Mouse (Mus musculus) thymus, postnatal 14 days (tissue): ENCODE results near the gene Slc22a5.
A peak's percentile ranks its signal among the peaks of the same experiment; 100 is the strongest.

Experiments
- DNase-seq: peaks from one replicate; pipeline ENCODE4 v3.0.0; 2021

The Slc22a5 gene

GRCm38 (mm10) chr11:53839147-53839546 is 52.3 kb downstream of the Slc22a5 start:
- peak; percentile 76 for DNase-seq

GRCm38 (mm10) chr11:53837731-53838130 is 53.7 kb downstream of the Slc22a5 start:
- no peak for DNase-seq

GRCm38 (mm10) chr11:53835379-53836010 is 56.0 kb downstream of the Slc22a5 start:
- DNase-seq, result no peak

GRCm38 (mm10) chr11:53825409-53825808 is 66.1 kb downstream of the Slc22a5 start:
- no peak for DNase-seq

GRCm38 (mm10) chr11:53821945-53822338 is 69.5 kb downstream of the Slc22a5 start:
- DNase-seq, result no peak

- DNase-seq, result no peak
Observed at GRCm38 (mm10) chr11:53821230-53821944, 70.1 kb downstream of the Slc22a5 start.

- no peak for DNase-seq
Observed at GRCm38 (mm10) chr11:53820516-53821170, 70.8 kb downstream of the Slc22a5 start.

GRCm38 (mm10) chr11:53819511-53819910 is 71.9 kb downstream of the Slc22a5 start:
- DNase-seq, result no peak

- DNase-seq, result no peak
Observed at GRCm38 (mm10) chr11:53818794-53819193, 72.7 kb downstream of the Slc22a5 start.

GRCm38 (mm10) chr11:53816841-53817375 is 74.6 kb downstream of the Slc22a5 start:
- DNase-seq, result no peak

GRCm38 (mm10) chr11:53814810-53815209 is 76.7 kb downstream of the Slc22a5 start:
- no peak for DNase-seq
